Mouse (Mus musculus) MEL (cell line): ENCODE measurements at regions not wholly inside any gene's neighbourhood (a gene's known extent, or its start where the extent isn't known, plus 50 kb on each side); places are given as distances from the start of the nearest gene placed in this dataset.

ENCODE experiments used
- DNase-seq: peaks from one replicate; pipeline ENCODE4 v3.0.0; 2011; ENCODE audit warnings: low read depth, low spot score
- H3K27ac ChIP-seq: 2 replicates; pipeline ENCODE4 v1.5.1; 2012; ENCODE audit warnings: low read depth, mild to moderate bottlenecking, control low read depth, low read length, moderate library complexity; ENCODE audit not compliant: control insufficient read depth
- H3K27me3 ChIP-seq, 2 experiments: fragments of 150-350 bp in 1 of 2; sonication (generic) in 1 of 2; 2 replicates each; pipeline ENCODE4 v1.6.1; 2012; ENCODE audit warnings: low read length in 2 of 2, mild to moderate bottlenecking in 2 of 2, improper control_type of control experiment in 1 of 2, moderate library complexity in 1 of 2; ENCODE audit not compliant: insufficient read depth in 2 of 2, control insufficient read depth in 1 of 2
- H3K36me3 ChIP-seq, 2 experiments: 2 replicates each; pipeline ENCODE4 v1.6.1; 2012 to 2014; ENCODE audit warnings: low read length in 2 of 2, improper control_type of control experiment in 1 of 2, inconsistent platforms in 1 of 2, mild to moderate bottlenecking in 1 of 2; ENCODE audit not compliant: insufficient read depth in 2 of 2, control insufficient read depth in 1 of 2
- H3K4me1 ChIP-seq, 2 experiments: fragments of 150-350 bp in 1 of 2; sonication (generic) in 1 of 2; 2 replicates each; pipeline ENCODE4 v1.6.1; 2012; ENCODE audit warnings: low read length in 2 of 2, improper control_type of control experiment in 1 of 2, mild to moderate bottlenecking in 1 of 2; ENCODE audit not compliant: insufficient read depth in 2 of 2, control insufficient read depth in 1 of 2
- H3K4me3 ChIP-seq, 2 experiments: fragments of 150-350 bp in 1 of 2; sonication (generic) in 1 of 2; 2 replicates each; pipeline ENCODE4 v1.5.1; 2012; ENCODE audit warnings: low read depth in 2 of 2, low read length in 2 of 2, mild to moderate bottlenecking in 2 of 2, moderate library complexity in 2 of 2, control low read depth in 1 of 2, improper control_type of control experiment in 1 of 2; ENCODE audit not compliant: control insufficient read depth in 1 of 2, insufficient read depth in 1 of 2
- H3K79me2 ChIP-seq: 2 replicates; pipeline ENCODE4 v1.6.1; 2012; ENCODE audit warnings: mild to moderate bottlenecking, low read length, moderate library complexity; ENCODE audit not compliant: control insufficient read depth, poor library complexity, insufficient read depth
- H3K9ac ChIP-seq: 2 replicates; pipeline ENCODE4 v1.6.1; 2012; ENCODE audit warnings: low read depth, mild to moderate bottlenecking, control low read depth, low read length, moderate library complexity; ENCODE audit not compliant: control insufficient read depth, poor library complexity, severe bottlenecking
- H3K9me3 ChIP-seq: fragments of 150-350 bp; sonication (generic); replicated peaks from 2 replicates; pipeline ENCODE4 v1.6.1; 2012; ENCODE audit warnings: mild to moderate bottlenecking, low read length, improper control_type of control experiment, moderate library complexity; ENCODE audit not compliant: insufficient read depth
- CTCF ChIP-seq, 3 experiments: IDR thresholded peaks in 2 of 3; conservative IDR thresholded peaks in 1 of 3; 2 replicates each; pipeline ENCODE4 v1.5.1; 2011 to 2012; ENCODE audit warnings: low read length in 3 of 3, low read depth in 2 of 3, mild to moderate bottlenecking in 2 of 3, improper control_type of control experiment in 1 of 3, inconsistent platforms in 1 of 3, mixed read lengths in 1 of 3, moderate library complexity in 1 of 3; ENCODE audit not compliant: control insufficient read depth in 1 of 3, insufficient read depth in 1 of 3, poor library complexity in 1 of 3, severe bottlenecking in 1 of 3
- EP300 ChIP-seq, 2 experiments: IDR thresholded peaks; 2 replicates each; pipeline ENCODE4 v1.6.1; 2011; ENCODE audit warnings: improper control_type of control experiment in 2 of 2, low read length in 2 of 2, low read depth in 1 of 2, mild to moderate bottlenecking in 1 of 2
- GATA1 ChIP-seq: IDR thresholded peaks from 2 replicates; pipeline ENCODE4 v1.6.1; 2011; ENCODE audit warnings: low read depth, low read length, improper control_type of control experiment
- JUND ChIP-seq: IDR thresholded peaks from 2 replicates; pipeline ENCODE4 v1.6.1; 2011; ENCODE audit warnings: low read depth, mild to moderate bottlenecking, improper control_type of control experiment, low read length
- MAFK ChIP-seq: IDR thresholded peaks from 2 replicates; pipeline ENCODE4 v1.6.1; 2011; ENCODE audit warnings: low read depth, mild to moderate bottlenecking, low read length, improper control_type of control experiment, borderline replicate concordance
- MEF2A ChIP-seq: IDR thresholded peaks from 2 replicates; pipeline ENCODE4 v1.6.1; 2014; ENCODE audit warnings: low read depth, mild to moderate bottlenecking, inconsistent platforms, low read length, improper control_type of control experiment; ENCODE audit not compliant: poor library complexity, insufficient replicate concordance, severe bottlenecking; ENCODE audit errors: extremely low read depth
- MXI1 ChIP-seq: IDR thresholded peaks from 2 replicates; pipeline ENCODE4 v1.6.1; 2011; ENCODE audit warnings: mild to moderate bottlenecking, low read depth, low read length, improper control_type of control experiment
- NELFE ChIP-seq: IDR thresholded peaks from 2 replicates; pipeline ENCODE4 v1.6.1; 2011; ENCODE audit warnings: low read depth, low read length, improper control_type of control experiment
- POLR2A ChIP-seq, 2 experiments: IDR thresholded peaks; 2 replicates each; pipeline ENCODE4 v1.6.1; 2011 to 2012; ENCODE audit warnings: low read length in 2 of 2, mild to moderate bottlenecking in 2 of 2, control low read depth in 1 of 2, improper control_type of control experiment in 1 of 2, low read depth in 1 of 2, moderate library complexity in 1 of 2; ENCODE audit not compliant: control insufficient read depth in 1 of 2, insufficient read depth in 1 of 2, poor library complexity in 1 of 2
- POLR2AphosphoS2 ChIP-seq: IDR thresholded peaks from 2 replicates; pipeline ENCODE4 v1.6.1; 2011; ENCODE audit warnings: low read length, improper control_type of control experiment
- POLR2AphosphoS5 ChIP-seq: IDR thresholded peaks from 2 replicates; pipeline ENCODE4 v1.6.1; 2012; ENCODE audit warnings: low read depth, borderline replicate concordance, mild to moderate bottlenecking, inconsistent platforms, low read length, moderate library complexity, mixed read lengths
- SMC3 ChIP-seq: IDR thresholded peaks from 2 replicates; pipeline ENCODE4 v1.6.1; 2011; ENCODE audit warnings: low read depth, low read length, improper control_type of control experiment
- TCF12 ChIP-seq: IDR thresholded peaks from 2 replicates; pipeline ENCODE4 v1.6.1; 2014; ENCODE audit warnings: low read depth, mild to moderate bottlenecking, inconsistent platforms, low read length, improper control_type of control experiment, moderate library complexity
- UBTF ChIP-seq: IDR thresholded peaks from 2 replicates; pipeline ENCODE4 v1.6.1; 2012; ENCODE audit warnings: low read depth, mild to moderate bottlenecking, inconsistent platforms, low read length, improper control_type of control experiment, moderate library complexity, borderline replicate concordance; ENCODE audit not compliant: insufficient read depth
- USF1 ChIP-seq: IDR thresholded peaks from 2 replicates; pipeline ENCODE4 v1.6.1; 2014; ENCODE audit warnings: low read depth, mild to moderate bottlenecking, inconsistent platforms, low read length, improper control_type of control experiment, moderate library complexity
- ZC3H11A ChIP-seq: IDR thresholded peaks from 2 replicates; pipeline ENCODE4 v1.6.1; 2012; ENCODE audit warnings: low read depth, mild to moderate bottlenecking, inconsistent platforms, low read length, improper control_type of control experiment
- ZKSCAN1 ChIP-seq: IDR thresholded peaks from 2 replicates; pipeline ENCODE4 v1.6.1; 2012; ENCODE audit warnings: low read depth, mild to moderate bottlenecking, inconsistent platforms, low read length, improper control_type of control experiment, moderate library complexity

DNA sequence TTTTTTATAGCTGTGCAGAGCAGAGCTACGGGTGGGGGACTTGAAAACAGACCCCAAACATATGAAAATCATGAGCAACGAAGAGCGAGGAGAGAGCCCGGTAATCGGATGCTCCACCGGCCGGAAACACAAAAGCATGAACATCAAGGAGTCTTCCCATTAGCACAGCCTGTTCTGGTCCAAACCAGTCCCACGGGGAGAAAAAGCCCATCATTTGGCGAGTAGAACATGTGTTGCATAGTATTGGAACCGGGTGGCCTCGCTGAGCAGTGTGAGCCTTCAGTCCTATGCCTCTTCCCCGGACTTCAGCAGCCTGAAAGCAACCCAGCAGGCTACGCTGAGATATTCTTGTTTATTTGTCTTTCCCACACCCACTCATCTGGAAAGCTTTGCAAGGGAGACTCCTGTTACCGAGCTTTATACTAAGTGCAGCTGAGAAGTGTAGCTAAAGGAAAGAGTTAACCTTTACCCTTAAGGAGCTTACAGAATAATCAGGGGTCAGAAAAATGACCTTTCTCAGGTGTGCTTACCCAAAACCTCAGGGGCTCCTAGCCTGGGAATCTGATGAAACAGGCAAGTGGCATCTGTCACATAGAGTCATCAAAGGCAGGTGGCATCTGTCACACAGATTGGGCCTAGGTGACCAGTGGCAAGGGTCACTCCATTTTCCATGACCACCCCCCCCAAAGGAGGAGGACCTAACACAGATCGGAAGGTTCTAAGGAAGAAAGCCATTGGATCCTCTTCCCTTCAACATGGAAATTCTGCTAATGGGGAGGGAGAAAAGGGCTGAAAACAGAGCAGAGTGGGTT lies 209.8 kb downstream of the Hs3st3b1 start:
- DNase-seq: no peak
- Histone ChIP-seq H3K36me3 (no peaks in the 10 kb centered on the region), H3K27me3 (no peaks in the 10 kb centered on the region), H3K9me3 (no peaks in the 10 kb centered on the region), H3K79me2 (no peaks in the 10 kb centered on the region), H3K4me1 (no peaks in the 10 kb centered on the region), H3K9ac (no peak overlapping the region), H3K4me3 (no peak overlapping the region), H3K27ac (no peak overlapping the region)
- no peak for TF ChIP-seq POLR2AphosphoS5
- no peak for TF ChIP-seq SMC3
- no peak for TF ChIP-seq JUND
- no peak for TF ChIP-seq UBTF
- no peak for TF ChIP-seq POLR2AphosphoS2
- TF ChIP-seq USF1: no peak
- no peak for TF ChIP-seq ZC3H11A
- TF ChIP-seq MXI1: no peak
- TF ChIP-seq NELFE: no peak

DNA sequence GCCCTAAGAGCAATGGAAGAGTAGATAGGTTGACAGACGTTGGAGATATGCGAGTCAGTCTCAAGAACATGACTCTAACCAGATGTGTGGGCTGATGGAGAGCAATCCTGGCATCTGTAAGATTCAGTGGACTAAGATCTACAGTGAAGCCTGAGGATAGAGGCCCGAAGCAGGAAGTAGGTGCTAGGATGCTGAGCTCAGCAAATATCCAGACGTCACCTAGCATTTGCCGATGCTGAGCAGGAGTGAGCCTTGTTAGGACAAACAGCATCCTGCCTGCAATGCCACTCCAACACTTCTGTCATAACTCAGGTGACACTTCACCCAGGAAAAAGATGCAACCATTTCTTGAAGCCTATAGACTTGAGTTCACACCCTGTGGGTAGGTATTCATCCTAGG lies 199.8 kb downstream of the Hs3st3b1 start:
- Histone ChIP-seq H3K27me3 (no peaks in the 10 kb centered on the region; a peak in 1 of 4 replicates), H3K9ac (no peak overlapping the region), H3K4me3 (no peak overlapping the region), H3K36me3 (no peaks in the 10 kb centered on the region), H3K27ac (no peak overlapping the region), H3K4me1 (no peaks in the 10 kb centered on the region), H3K79me2 (no peaks in the 10 kb centered on the region)
- DNase-seq: no peak
- TF ChIP-seq EP300 (IDR thresholded peaks at IDR 0.05; ENCODE audit: low read depth in 1 of 2, low read length in 2 of 2) (no peak), ZKSCAN1 (no peak), NELFE (no peak), TCF12 (no peak), POLR2A (IDR thresholded peaks at IDR 0.05; ENCODE audit: control insufficient read depth in 1 of 2, insufficient read depth in 1 of 2, low read depth in 1 of 2, low read length in 2 of 2, poor library complexity in 1 of 2) (no peak), MAFK (0 out of 2 replicates have a peak, but pooled peaks have one; percentile 28), ZC3H11A (no peak)
- TF ChIP-seq, all 39 proteins: peak for 1
- H3K9me3 ChIP-seq: no peaks in the 10 kb centered on the region

DNA sequence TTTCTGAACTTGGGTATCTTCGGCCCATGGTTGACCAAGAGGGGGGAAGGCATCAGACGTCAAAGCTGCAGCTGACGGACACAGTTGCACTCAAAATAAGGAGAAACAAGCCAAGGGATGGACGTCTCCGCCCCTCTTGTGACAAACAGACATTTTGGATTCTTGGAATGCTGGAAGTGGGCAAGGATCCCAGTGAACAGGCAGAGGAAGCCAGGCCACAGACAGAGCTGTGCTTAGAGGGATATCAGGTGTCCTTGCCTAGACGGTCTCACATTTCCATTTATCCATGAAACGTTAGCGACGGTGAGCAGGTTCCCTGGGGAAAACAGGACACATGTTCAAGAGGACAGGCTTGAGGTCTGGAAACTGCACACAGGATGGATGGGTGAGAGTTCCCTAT lies 191.2 kb downstream of the Hs3st3b1 start:
- Histone ChIP-seq H3K27me3 (no peaks in the 10 kb centered on the region), H3K4me1 (no peaks in the 10 kb centered on the region), H3K36me3 (no peaks in the 10 kb centered on the region), H3K9ac (no peak overlapping the region), H3K9me3 (no peaks in the 10 kb centered on the region; the same call in 1 of the 2 replicates), H3K27ac (no peak overlapping the region), H3K4me3 (no peak overlapping the region), H3K79me2 (no peaks in the 10 kb centered on the region)
- no peak for DNase-seq
- TF ChIP-seq CTCF (IDR thresholded peaks at IDR 0.05 in 2 of 3, conservative IDR thresholded peaks at IDR 0.05 in 1 of 3; ENCODE audit: control insufficient read depth in 1 of 3, insufficient read depth in 1 of 3, low read depth in 2 of 3, low read length in 3 of 3, poor library complexity in 1 of 3, severe bottlenecking in 1 of 3) (no peak), SMC3 (no peak), MAFK (no peak), TCF12 (no peak), MEF2A (no peak), GATA1 (no peak), NELFE (no peak)
